Mouse (Mus musculus) B cell, adult 2 months (primary cell): ENCODE measurements around the gene Slc26a10.
A peak's percentile ranks its signal among the peaks of the same experiment; 100 is the strongest.

Source experiments
- DNase-seq, 2 experiments: peaks; one replicate each; pipeline ENCODE4 v3.0.0; 2022

Gene Slc26a10

GRCm38 (mm10) chr10:127181566-127181965, 1.1 kb upstream of the Slc26a10 start:
- DNase-seq: no peak

DNA sequence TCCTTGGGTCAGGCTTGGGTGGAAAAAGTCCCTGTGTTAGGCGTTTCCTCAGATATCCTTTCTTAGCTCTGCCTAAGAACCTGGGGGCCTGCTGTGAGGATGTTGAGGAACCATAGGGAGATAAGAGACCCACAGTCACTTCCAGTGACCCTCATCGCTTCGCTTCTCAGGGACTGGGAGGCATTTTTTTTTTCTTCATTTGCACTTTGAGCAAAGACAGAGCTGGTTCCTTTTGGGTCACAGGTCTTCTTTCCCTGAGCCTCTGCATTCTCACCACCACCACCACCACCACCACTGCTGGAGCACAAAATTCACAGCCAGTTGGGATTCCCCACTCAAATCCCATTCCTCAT, 226 bp upstream of the Slc26a10 start:
- DNase-seq: no peak

GRCm38 (mm10) chr10:127178286-127179027, 2.0 kb downstream of the Slc26a10 start:
- peak; percentile 35 to 39 for DNase-seq

GRCm38 (mm10) chr10:127177719-127178118, 2.7 kb downstream of the Slc26a10 start:
- DNase-seq: peak; percentile 66 to 68

- no peak for DNase-seq
These were observed 3.2 kb downstream of the Slc26a10 start for GRCm38 (mm10) chr10:127177235-127177634.

DNA sequence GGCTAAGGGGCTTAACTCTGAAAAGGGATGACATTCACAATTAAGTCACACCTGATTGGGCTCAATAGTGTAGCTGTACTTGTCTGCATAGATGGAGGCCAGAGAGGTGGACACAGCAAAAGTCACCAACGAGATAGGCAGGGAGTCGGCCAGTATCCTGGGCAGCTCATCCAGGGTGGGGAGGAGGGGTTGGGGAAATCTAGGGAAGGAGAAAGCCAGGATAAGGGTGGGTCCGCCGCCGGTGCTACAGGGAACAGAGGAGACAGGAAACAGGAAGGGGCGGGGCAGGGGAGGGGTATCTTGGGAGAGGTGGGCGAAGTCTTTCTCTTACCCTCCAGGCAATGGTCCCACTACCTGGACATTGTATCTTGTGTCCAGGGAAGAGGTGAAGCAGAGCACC, 3.7 kb downstream of the Slc26a10 start:
- DNase-seq: no peak

- peak in 1 of 2 experiments; percentile 10 for DNase-seq
These were observed 4.2 kb downstream of the Slc26a10 start for GRCm38 (mm10) chr10:127176228-127176627.

DNA sequence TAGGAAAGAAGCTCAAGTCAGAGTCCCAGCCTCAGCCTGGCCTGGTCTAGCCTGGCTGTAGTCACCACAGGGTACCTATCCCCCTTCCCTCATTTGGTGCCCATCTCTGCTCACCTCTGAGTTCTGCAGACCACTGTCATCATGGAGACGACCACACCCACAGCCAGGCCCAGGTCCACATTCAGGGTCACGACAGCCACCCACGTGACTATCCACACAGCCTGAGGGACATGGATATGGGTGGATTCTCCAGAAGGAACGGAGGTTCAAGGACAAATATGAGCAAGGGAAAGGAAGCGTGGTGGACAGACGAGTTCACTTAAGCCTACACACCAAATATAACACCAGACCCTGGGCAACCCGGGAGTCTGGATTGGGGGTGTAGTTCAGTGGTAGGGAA, 6.3 kb downstream of the Slc26a10 start:
- DNase-seq: peak; percentile 4 to 14

DNA sequence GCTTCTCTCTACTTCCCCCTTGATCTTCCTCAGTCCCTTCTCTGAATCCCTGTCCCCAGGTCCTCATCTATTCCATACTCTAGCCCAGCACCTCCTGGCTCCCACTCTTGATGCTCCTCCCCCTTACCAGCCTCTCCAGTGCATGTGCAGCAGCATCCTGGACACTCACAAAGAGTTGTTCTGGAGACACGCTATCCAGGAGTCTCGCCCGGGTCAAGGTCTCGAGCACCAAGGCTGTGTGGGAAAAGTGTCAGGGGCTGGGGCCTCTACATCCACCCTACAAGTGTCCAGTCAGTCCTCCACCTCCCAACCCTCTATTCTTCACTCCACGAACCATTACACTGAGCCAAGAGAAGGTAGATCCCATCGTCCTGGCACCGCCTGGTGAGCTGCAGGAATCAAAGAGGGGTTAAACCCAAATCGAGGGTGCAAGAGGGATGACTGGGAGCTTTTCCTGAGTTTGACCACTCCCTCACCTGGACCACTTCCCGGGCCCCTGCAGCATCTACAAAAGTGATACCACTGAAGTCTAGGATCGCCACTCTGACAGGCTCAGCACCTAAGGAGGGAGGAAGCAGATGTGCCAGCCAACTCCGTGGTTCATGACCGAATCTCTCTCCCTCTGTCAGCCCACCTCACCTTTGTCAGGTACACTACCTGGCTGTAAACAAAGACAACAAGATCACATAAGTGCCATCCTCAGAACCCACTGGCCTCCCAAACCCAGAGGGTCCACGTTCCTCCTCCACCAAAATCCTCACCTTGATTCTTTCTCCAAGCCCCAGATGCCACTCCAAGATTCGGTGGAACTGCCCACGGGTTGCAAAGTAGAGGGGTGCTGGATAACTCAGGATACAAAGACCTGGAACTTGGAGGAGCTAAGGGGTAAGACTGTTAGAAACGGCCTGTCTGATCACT, 7.0 kb downstream of the Slc26a10 start:
- DNase-seq: peak in 1 of 2 experiments; percentile 5

DNA sequence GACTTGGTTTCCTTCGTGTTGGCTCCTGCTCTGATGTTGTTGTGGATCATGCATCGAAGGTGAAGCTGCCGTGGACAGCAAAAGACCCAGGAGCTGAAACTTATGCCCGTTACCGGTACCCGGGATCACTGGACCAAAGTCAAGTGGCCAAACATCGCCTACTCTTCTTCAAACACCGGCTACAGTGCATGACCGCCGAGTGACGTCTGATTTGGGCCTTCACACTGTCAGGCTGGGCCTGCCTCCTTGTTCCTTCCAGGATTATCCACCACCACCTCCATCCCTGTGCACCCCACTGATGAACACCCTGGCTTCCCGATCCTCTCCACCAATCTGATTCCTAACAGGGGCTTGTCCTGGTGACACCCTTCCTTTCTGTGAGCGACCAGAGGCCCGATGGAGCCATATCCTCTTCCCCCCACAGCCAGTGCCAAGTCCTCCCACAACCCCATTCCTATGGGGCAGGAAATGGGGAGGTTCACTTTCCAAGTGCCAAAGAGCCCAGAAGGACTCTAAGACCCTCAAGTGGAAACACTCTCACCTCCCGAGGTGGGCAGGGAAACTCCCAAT, 8.7 kb downstream of the Slc26a10 start:
- peak; percentile 4 to 10 for DNase-seq

DNA sequence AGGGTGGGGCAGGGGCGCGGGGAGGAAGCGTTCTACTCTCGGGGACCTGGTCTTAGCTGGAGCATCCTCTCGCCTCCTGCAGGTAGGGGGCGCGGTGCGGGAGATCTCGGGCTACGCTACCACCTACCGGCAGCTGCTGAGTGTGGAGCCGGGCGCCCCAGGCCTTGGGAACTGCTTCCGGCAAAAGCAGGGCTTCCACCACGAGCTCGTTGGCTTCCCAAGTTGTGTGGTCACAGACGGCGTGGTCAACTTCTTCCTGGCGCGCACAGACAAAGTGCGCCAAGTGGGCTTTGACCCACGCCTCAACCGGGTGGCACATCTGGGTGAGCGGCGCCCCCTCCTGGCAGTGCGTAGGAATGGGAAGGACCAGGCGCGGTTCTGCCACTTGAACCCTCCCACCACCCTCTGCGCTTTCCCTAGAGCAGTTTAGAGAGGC, 9.6 kb downstream of the Slc26a10 start:
- peak; percentile 91 to 93 for DNase-seq

GRCm38 (mm10) chr10:127170002-127170401, 10.4 kb downstream of the Slc26a10 start:
- peak in 1 of 2 experiments; percentile 33 for DNase-seq

DNA sequence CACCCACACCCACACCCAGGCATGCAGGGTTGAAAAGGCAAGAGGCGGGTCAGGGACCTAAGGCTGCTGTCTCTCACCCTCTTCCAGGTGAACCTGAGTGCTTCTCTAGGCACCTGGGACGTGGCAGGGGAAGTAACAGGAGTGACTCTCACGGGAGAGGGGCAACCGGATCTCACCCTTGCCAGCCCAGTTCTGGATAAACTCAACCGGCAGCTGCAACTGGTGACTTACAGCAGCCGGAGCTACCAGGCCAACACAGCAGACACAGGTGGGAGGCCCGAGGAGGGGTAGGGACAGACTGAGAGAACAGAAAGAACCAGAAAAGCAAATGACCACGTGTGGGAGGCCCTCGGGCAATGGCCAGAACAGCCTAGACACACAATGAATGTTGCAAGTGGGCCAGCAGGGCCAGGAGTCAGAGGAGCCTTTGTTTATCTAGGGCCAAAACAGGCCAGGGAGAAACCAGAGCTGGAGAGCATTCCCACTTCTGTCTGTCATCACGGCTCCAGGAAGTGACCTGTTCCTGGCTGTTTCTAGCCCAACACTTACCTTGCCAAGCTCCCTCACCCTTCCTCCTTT, 12.7 kb downstream of the Slc26a10 start:
- DNase-seq: peak in 1 of 2 experiments; percentile 21

- DNase-seq: peak in 1 of 2 experiments; percentile 21
These were observed 13.5 kb downstream of the Slc26a10 start for GRCm38 (mm10) chr10:127166771-127167613.

DNA sequence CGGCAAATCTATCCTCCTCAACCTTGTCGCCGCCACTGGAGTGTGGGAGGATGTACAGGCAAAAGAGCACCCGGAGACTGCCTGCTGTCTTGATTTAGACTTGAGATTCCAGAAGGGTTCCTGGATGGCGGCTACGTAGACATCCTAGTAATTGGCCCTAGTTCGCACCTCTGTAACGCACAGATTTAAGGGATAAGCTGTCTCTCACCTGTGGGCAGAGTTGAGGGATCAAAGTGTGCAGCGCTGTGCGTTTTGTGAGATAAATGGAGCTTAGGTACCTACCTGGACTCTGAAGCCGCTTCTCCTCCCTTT, 14.1 kb downstream of the Slc26a10 start:
- DNase-seq: no peak

- peak; percentile 75 to 81 for DNase-seq
These were observed 14.6 kb downstream of the Slc26a10 start for GRCm38 (mm10) chr10:127165654-127166403.

- no peak for DNase-seq
These were observed 15.1 kb downstream of the Slc26a10 start for GRCm38 (mm10) chr10:127165354-127165653.

- DNase-seq: peak; percentile 94 to 95
These were observed 15.7 kb downstream of the Slc26a10 start, which contains the start of gene B4galnt1 for GRCm38 (mm10) chr10:127164631-127165353. Gene B4galnt1 (plus strand): TSS chr10:127165225.

GRCm38 (mm10) chr10:127164190-127164589, 16.3 kb downstream of the Slc26a10 start:
- DNase-seq: no peak

- peak; percentile 65 to 72 for DNase-seq
These were observed 17.6 kb downstream of the Slc26a10 start for GRCm38 (mm10) chr10:127162771-127163261.

GRCm38 (mm10) chr10:127160728-127161127, 19.7 kb downstream of the Slc26a10 start:
- DNase-seq: no peak
